Mouse (Mus musculus) MEL (cell line): ENCODE measurements around the gene Pan2. TPM values are rescaled to one million over a fixed set of nuclear protein-coding genes. Genes with fewer than 3 reads are reported as not detected.

Experiments
- DNase-seq: peaks from one replicate; pipeline ENCODE4 v3.0.0; 2011; ENCODE audit warnings: low read depth, low spot score
- H3K27ac ChIP-seq: 2 replicates; pipeline ENCODE4 v1.5.1; 2012; ENCODE audit warnings: low read depth, mild to moderate bottlenecking, control low read depth, low read length, moderate library complexity; ENCODE audit not compliant: control insufficient read depth
- H3K27me3 ChIP-seq, 2 experiments: fragments of 150-350 bp in 1 of 2; sonication (generic) in 1 of 2; 2 replicates each; pipeline ENCODE4 v1.6.1; 2012; ENCODE audit warnings: low read length in 2 of 2, mild to moderate bottlenecking in 2 of 2, improper control_type of control experiment in 1 of 2, moderate library complexity in 1 of 2; ENCODE audit not compliant: insufficient read depth in 2 of 2, control insufficient read depth in 1 of 2
- H3K36me3 ChIP-seq, 2 experiments: 2 replicates each; pipeline ENCODE4 v1.6.1; 2012 to 2014; ENCODE audit warnings: low read length in 2 of 2, improper control_type of control experiment in 1 of 2, inconsistent platforms in 1 of 2, mild to moderate bottlenecking in 1 of 2; ENCODE audit not compliant: insufficient read depth in 2 of 2, control insufficient read depth in 1 of 2
- H3K4me1 ChIP-seq, 2 experiments: fragments of 150-350 bp in 1 of 2; sonication (generic) in 1 of 2; 2 replicates each; pipeline ENCODE4 v1.6.1; 2012; ENCODE audit warnings: low read length in 2 of 2, improper control_type of control experiment in 1 of 2, mild to moderate bottlenecking in 1 of 2; ENCODE audit not compliant: insufficient read depth in 2 of 2, control insufficient read depth in 1 of 2
- H3K4me3 ChIP-seq, 2 experiments: fragments of 150-350 bp in 1 of 2; sonication (generic) in 1 of 2; 2 replicates each; pipeline ENCODE4 v1.5.1; 2012; ENCODE audit warnings: low read depth in 2 of 2, low read length in 2 of 2, mild to moderate bottlenecking in 2 of 2, moderate library complexity in 2 of 2, control low read depth in 1 of 2, improper control_type of control experiment in 1 of 2; ENCODE audit not compliant: control insufficient read depth in 1 of 2, insufficient read depth in 1 of 2
- H3K79me2 ChIP-seq: 2 replicates; pipeline ENCODE4 v1.6.1; 2012; ENCODE audit warnings: mild to moderate bottlenecking, low read length, moderate library complexity; ENCODE audit not compliant: control insufficient read depth, poor library complexity, insufficient read depth
- H3K9ac ChIP-seq: 2 replicates; pipeline ENCODE4 v1.6.1; 2012; ENCODE audit warnings: low read depth, mild to moderate bottlenecking, control low read depth, low read length, moderate library complexity; ENCODE audit not compliant: control insufficient read depth, poor library complexity, severe bottlenecking
- H3K9me3 ChIP-seq: fragments of 150-350 bp; sonication (generic); replicated peaks from 2 replicates; pipeline ENCODE4 v1.6.1; 2012; ENCODE audit warnings: mild to moderate bottlenecking, low read length, improper control_type of control experiment, moderate library complexity; ENCODE audit not compliant: insufficient read depth
- BHLHE40 ChIP-seq: IDR thresholded peaks from 2 replicates; pipeline ENCODE4 v1.6.1; 2012; ENCODE audit warnings: low read depth, mild to moderate bottlenecking, inconsistent platforms, low read length, improper control_type of control experiment, borderline replicate concordance
- CHD2 ChIP-seq: IDR thresholded peaks from 2 replicates; pipeline ENCODE4 v1.6.1; 2011; ENCODE audit warnings: low read length, improper control_type of control experiment
- E2F4 ChIP-seq: IDR thresholded peaks from 2 replicates; pipeline ENCODE4 v1.6.1; 2011; ENCODE audit warnings: low read depth, low read length, improper control_type of control experiment, borderline replicate concordance
- GABPA ChIP-seq: IDR thresholded peaks from 2 replicates; pipeline ENCODE4 v1.6.1; 2012; ENCODE audit warnings: low read depth, mild to moderate bottlenecking, inconsistent platforms, low read length, improper control_type of control experiment, moderate library complexity
- HCFC1 ChIP-seq: IDR thresholded peaks from 2 replicates; pipeline ENCODE4 v1.6.1; 2012; ENCODE audit warnings: low read depth, mild to moderate bottlenecking, inconsistent platforms, low read length, improper control_type of control experiment, moderate library complexity
- KAT2A ChIP-seq: conservative IDR thresholded peaks from 2 replicates; pipeline ENCODE4 v1.6.1; 2012; ENCODE audit warnings: low read depth, low read length, improper control_type of control experiment, inconsistent platforms
- MAFK ChIP-seq: IDR thresholded peaks from 2 replicates; pipeline ENCODE4 v1.6.1; 2011; ENCODE audit warnings: low read depth, mild to moderate bottlenecking, low read length, improper control_type of control experiment, borderline replicate concordance
- MAX ChIP-seq: IDR thresholded peaks from 2 replicates; pipeline ENCODE4 v1.6.1; 2011; ENCODE audit warnings: low read length, improper control_type of control experiment
- MYB ChIP-seq: IDR thresholded peaks from 2 replicates; pipeline ENCODE4 v1.6.1; 2011; ENCODE audit warnings: mild to moderate bottlenecking, low read depth, low read length, improper control_type of control experiment
- NRF1 ChIP-seq: IDR thresholded peaks from 2 replicates; pipeline ENCODE4 v1.6.1; 2014; ENCODE audit warnings: low read depth, mild to moderate bottlenecking, inconsistent platforms, low read length, improper control_type of control experiment, moderate library complexity; ENCODE audit not compliant: poor library complexity, insufficient read depth, severe bottlenecking
- POLR2AphosphoS5 ChIP-seq: IDR thresholded peaks from 2 replicates; pipeline ENCODE4 v1.6.1; 2012; ENCODE audit warnings: low read depth, borderline replicate concordance, mild to moderate bottlenecking, inconsistent platforms, low read length, moderate library complexity, mixed read lengths
- RAD21 ChIP-seq: IDR thresholded peaks from 2 replicates; pipeline ENCODE4 v1.6.1; 2011; ENCODE audit warnings: mild to moderate bottlenecking, low read depth, low read length, improper control_type of control experiment
- SIN3A ChIP-seq: IDR thresholded peaks from 2 replicates; pipeline ENCODE4 v1.6.1; 2012; ENCODE audit warnings: low read length, improper control_type of control experiment, inconsistent platforms
- TAL1 ChIP-seq: IDR thresholded peaks from 2 replicates; pipeline ENCODE4 v1.6.1; 2012; ENCODE audit warnings: mild to moderate bottlenecking, inconsistent platforms, low read length, moderate library complexity, mixed read lengths
- TBP ChIP-seq: IDR thresholded peaks from 2 replicates; pipeline ENCODE4 v1.8.0; 2011; ENCODE audit warnings: low read depth, low read length, improper control_type of control experiment
- TCF12 ChIP-seq: IDR thresholded peaks from 2 replicates; pipeline ENCODE4 v1.6.1; 2014; ENCODE audit warnings: low read depth, mild to moderate bottlenecking, inconsistent platforms, low read length, improper control_type of control experiment, moderate library complexity
- UBTF ChIP-seq: IDR thresholded peaks from 2 replicates; pipeline ENCODE4 v1.6.1; 2012; ENCODE audit warnings: low read depth, mild to moderate bottlenecking, inconsistent platforms, low read length, improper control_type of control experiment, moderate library complexity, borderline replicate concordance; ENCODE audit not compliant: insufficient read depth
- USF2 ChIP-seq, 2 experiments: IDR thresholded peaks; 2 replicates each; pipeline ENCODE4 v1.6.1; 2011 to 2012; ENCODE audit warnings: improper control_type of control experiment in 2 of 2, low read length in 2 of 2, borderline replicate concordance in 1 of 2, inconsistent platforms in 1 of 2, low read depth in 1 of 2, mild to moderate bottlenecking in 1 of 2; ENCODE audit not compliant: insufficient read depth in 1 of 2
- ZMIZ1 ChIP-seq: IDR thresholded peaks from 2 replicates; pipeline ENCODE4 v1.6.1; 2012; ENCODE audit warnings: low read depth, mild to moderate bottlenecking, inconsistent platforms, low read length, improper control_type of control experiment, moderate library complexity
- ZNF384 ChIP-seq: IDR thresholded peaks from 2 replicates; pipeline ENCODE4 v1.6.1; 2012; ENCODE audit warnings: low read depth, mild to moderate bottlenecking, inconsistent platforms, low read length, improper control_type of control experiment
- polyA plus RNA-seq, 2 experiments: library from polyadenylated mRNA; stranded (reverse) in 1 of 2; unstranded in 1 of 2; fragments of >175 nt in 1 of 2; fragments of >200 nt in 1 of 2; gene quantifications; 2 replicates each; pipeline versions ENCODE4 v1.2.1 to v1.2.4; 2012; ENCODE audit warnings: low replicate concordance in 2 of 2, low read depth in 1 of 2; ENCODE audit not compliant: insufficient read length in 2 of 2, insufficient read depth in 1 of 2, missing spikeins in 1 of 2
- total RNA-seq: library from RNA; depleted of rRNA; stranded (reverse); fragments of 300-350 nt; gene quantifications from 2 replicates; pipeline ENCODE4 v1.2.3, GENCODE M21; 2012

Pan2 gene
- total and polyA plus RNA-seq, 3 experiments = 6.8 to 28.6 TPM; not detected in 1

DNA sequence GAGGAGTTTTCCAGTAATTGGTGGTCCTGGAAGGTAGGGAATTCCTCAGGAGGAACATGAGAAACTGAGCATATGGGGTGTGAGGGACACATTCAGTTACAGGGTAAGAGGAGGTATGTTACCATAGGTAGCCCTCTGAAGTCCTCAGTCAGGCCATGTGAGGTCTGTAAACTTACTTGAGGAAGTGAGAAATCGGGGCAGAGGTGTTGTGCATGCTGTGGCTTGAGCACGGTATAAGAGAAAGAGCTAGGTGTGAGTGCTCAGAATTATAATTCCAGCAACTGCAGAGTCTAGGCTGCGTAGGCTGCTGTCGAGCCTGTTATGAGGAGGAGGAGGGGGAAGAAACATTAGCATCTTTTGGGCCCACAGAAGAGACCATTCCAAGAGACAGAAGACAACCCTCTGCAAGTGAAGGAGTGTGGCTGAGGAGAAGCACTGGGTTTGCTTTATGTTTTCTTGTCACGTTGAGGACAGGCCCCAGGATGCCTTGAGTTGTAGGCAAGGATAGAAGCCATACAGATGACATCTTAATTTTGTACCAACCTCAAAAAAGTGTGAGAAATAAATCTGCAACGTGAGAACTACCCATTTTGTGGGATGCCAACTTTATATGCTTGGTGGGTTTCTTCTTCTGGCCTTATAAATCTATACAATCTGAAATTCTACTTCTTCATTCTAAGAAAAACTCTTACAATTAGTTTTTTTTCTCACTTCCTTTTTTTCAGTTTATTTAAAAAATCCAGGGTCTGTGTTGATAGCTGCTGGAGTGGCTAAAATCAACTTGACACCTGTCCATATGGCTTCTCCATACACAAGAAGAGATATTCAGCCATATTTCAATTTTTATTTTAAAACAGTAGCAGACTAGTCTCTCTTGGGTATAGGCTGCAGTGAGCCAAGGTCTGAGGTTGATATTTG, 39.5 kb upstream of the Pan2 start:
- H3K27me3 ChIP-seq = no peaks in the 10 kb centered on the region
- H3K36me3 ChIP-seq = peaks cover 0 to 6% of the 10 kb centered on the region in 2 experiments; a peak in 2 of 4 replicates
- no peak for TF ChIP-seq BHLHE40
- TF ChIP-seq HCFC1 = no peak
- TF ChIP-seq ZNF384 = peak; percentile 64
- no peak for TF ChIP-seq GABPA
- H3K9me3 ChIP-seq = no peaks in the 10 kb centered on the region
- no peak overlapping the region for H3K27ac ChIP-seq
- peak; percentile 25 for DNase-seq
- peaks cover 0 to 15% of the 10 kb centered on the region in 2 experiments; a peak in 3 of 4 replicates for H3K4me1 ChIP-seq
- no peaks in the 10 kb centered on the region for H3K79me2 ChIP-seq
- H3K9ac ChIP-seq = no peak overlapping the region
- H3K4me3 ChIP-seq = no peak overlapping the region

DNA sequence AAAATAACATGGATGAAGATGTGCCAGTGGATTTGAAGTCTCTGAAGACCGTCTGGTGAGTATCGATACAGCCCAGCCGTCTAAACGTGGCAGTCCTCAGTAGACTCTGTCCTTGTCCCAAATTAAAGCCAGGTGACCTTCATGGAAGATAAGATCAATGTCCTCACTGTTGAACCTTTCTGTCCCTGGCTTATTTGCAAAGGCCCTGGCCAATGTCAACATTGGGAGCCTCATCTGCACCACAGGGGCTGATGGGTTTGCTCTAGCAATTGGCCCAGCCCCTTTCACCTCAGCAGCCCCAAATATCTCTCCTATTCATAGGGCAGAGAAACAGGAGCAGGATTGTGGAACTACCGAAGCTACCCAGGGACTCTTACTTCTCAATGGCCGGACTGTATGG, 34.8 kb upstream of the Pan2 start, which contains the start of gene Apof:
Gene Apof (plus strand): TSS at position 301 of the 400 bp plus-strand sequence.
- Histone ChIP-seq H3K27ac (no peak within 1 kb of the TSS), H3K4me3 (no peak within 1 kb of the TSS), H3K36me3 (peaks cover 0 to 3% of the 10 kb centered on the region in 2 experiments; a peak in 2 of 4 replicates), H3K9me3 (no peaks in the 10 kb centered on the region), H3K9ac (no peak within 1 kb of the TSS), H3K4me1 (peaks cover 0 to 9% of the 10 kb centered on the region in 2 experiments; a peak in 2 of 4 replicates), H3K79me2 (no peaks in the 10 kb centered on the region; the same call in 1 of the 2 replicates), H3K27me3 (no peaks in the 10 kb centered on the region)
- no peak for DNase-seq
- TF ChIP-seq UBTF (no peak), CHD2 (no peak), NRF1 (no peak), KAT2A (no peak), GABPA (no peak), TBP (no peak), BHLHE40 (no peak), ZNF384 (no peak), ZMIZ1 (no peak), MAX (no peak), HCFC1 (no peak), POLR2AphosphoS5 (no peak), USF2 (IDR thresholded peaks at IDR 0.05; ENCODE audit: borderline replicate concordance in 1 of 2, insufficient read depth in 1 of 2, low read depth in 1 of 2, low read length in 2 of 2) (no peak), SIN3A (no peak), E2F4 (no peak), MYB (no peak), TAL1 (no peak), TCF12 (no peak), MAFK (no peak), RAD21 (no peak)
